Mouse (Mus musculus) kidney, postnatal 36 days (tissue): ENCODE measurements around the gene Slc2a1.

ENCODE experiments used
- DNase-seq, 2 experiments: peaks; one replicate each; pipeline ENCODE4 v3.0.0; 2021 to 2022; ENCODE audit warnings: mixed read lengths in 2 of 2

The Slc2a1 gene

GRCm38 (mm10) chr4:119098216-119099210 lies 10.0 kb upstream of the Slc2a1 start:
- no peak for DNase-seq

- DNase-seq = no peak
These were observed 7.1 kb upstream of the Slc2a1 start for GRCm38 (mm10) chr4:119101392-119101791.

GRCm38 (mm10) chr4:119102350-119103126 lies 6.0 kb upstream of the Slc2a1 start:
- no peak for DNase-seq

- no peak for DNase-seq
These were observed 3.7 kb upstream of the Slc2a1 start for GRCm38 (mm10) chr4:119104847-119105246.

GRCm38 (mm10) chr4:119105704-119106103 lies 2.8 kb upstream of the Slc2a1 start:
- peak; percentile 87 to 89 for DNase-seq

- peak in 1 of 2 experiments; percentile 45 for DNase-seq
These were observed 644 bp upstream of the Slc2a1 start for GRCm38 (mm10) chr4:119107867-119108266.

GRCm38 (mm10) chr4:119109640-119110039 lies 1.1 kb downstream of the Slc2a1 start:
- DNase-seq = no peak

GRCm38 (mm10) chr4:119110512-119110911 lies 2.0 kb downstream of the Slc2a1 start:
- no peak for DNase-seq

GRCm38 (mm10) chr4:119111410-119111809 lies 2.9 kb downstream of the Slc2a1 start:
- DNase-seq = peak in 1 of 2 experiments; percentile 53

GRCm38 (mm10) chr4:119112256-119112885 lies 3.9 kb downstream of the Slc2a1 start:
- no peak for DNase-seq

- DNase-seq = peak; percentile 64 to 65
These were observed 7.1 kb downstream of the Slc2a1 start for GRCm38 (mm10) chr4:119115611-119116070.

- no peak for DNase-seq
These were observed 7.8 kb downstream of the Slc2a1 start for GRCm38 (mm10) chr4:119116336-119116735.

GRCm38 (mm10) chr4:119117571-119117970 lies 9.1 kb downstream of the Slc2a1 start:
- peak; percentile 51 to 66 for DNase-seq

GRCm38 (mm10) chr4:119118659-119119077 lies 10.2 kb downstream of the Slc2a1 start:
- no peak for DNase-seq

- DNase-seq = no peak
These were observed 10.8 kb downstream of the Slc2a1 start for GRCm38 (mm10) chr4:119119354-119119753.

- DNase-seq = no peak
These were observed 11.6 kb downstream of the Slc2a1 start for GRCm38 (mm10) chr4:119120095-119120494.

GRCm38 (mm10) chr4:119121249-119121648 lies 12.7 kb downstream of the Slc2a1 start:
- DNase-seq = peak; percentile 90 to 92

- no peak for DNase-seq
These were observed 16.3 kb downstream of the Slc2a1 start for GRCm38 (mm10) chr4:119124771-119125273.

GRCm38 (mm10) chr4:119125577-119126270 lies 17.2 kb downstream of the Slc2a1 start:
- no peak for DNase-seq

GRCm38 (mm10) chr4:119127229-119127628 lies 18.7 kb downstream of the Slc2a1 start:
- no peak for DNase-seq

- DNase-seq = no peak
These were observed 20.0 kb downstream of the Slc2a1 start for GRCm38 (mm10) chr4:119128547-119128946.

GRCm38 (mm10) chr4:119129096-119129495 lies 20.6 kb downstream of the Slc2a1 start:
- DNase-seq = no peak
